Mouse (Mus musculus): Measurements from ENCODE around the gene Psat1. TPM values are rescaled to one million over a fixed set of nuclear protein-coding genes. Genes with fewer than 3 reads are reported as not detected.

Gene Psat1
- 1.9 and 2.0 TPM in 2 replicates for polyA plus RNA-seq (2012; rRNA removed)

GRCm38 (mm10) chr19:15947237-15947636 is at the start of gene Psat1:
Gene Psat1 (minus strand): TSS chr19:15947337.

GRCm38 (mm10) chr19:15984449-15985171 is 37.5 kb upstream of the Psat1 start, which contains the start of gene Cep78:
Gene Cep78 (minus strand): TSS chr19:15984989.

Other genes starting within 250 kb of the Psat1 start
- gene Cep78, start 37.7 kb upstream of the Psat1 start, polyA plus RNA-seq (2012; rRNA removed), result 0.76 and 1.4 TPM in 2 replicates
- gene Gnaq, start 185.5 kb upstream of the Psat1 start, polyA plus RNA-seq (2012; rRNA removed), result 4.2 and 4.4 TPM in 2 replicates